Mouse (Mus musculus): ENCODE data around the gene Olfr920.
A peak's percentile ranks its signal among the peaks of the same experiment; 100 is the strongest.

The Olfr920 gene

GRCm38 (mm10) chr9:38751999-38752398 is at the start of gene Olfr920:
TSS of gene Olfr920 (plus strand) at chr9:38752299.
- DNase-seq (ENCODE audit: low spot score in 2 of 2): no peak

- peak; percentile 60 to 61 for DNase-seq (ENCODE audit: low spot score in 2 of 2)
Measured at GRCm38 (mm10) chr9:38718102-38718501, 34.0 kb upstream of the Olfr920 start, which contains the start of gene Vwa5a. TSS of gene Vwa5a (plus strand) at chr9:38718268.

DNA sequence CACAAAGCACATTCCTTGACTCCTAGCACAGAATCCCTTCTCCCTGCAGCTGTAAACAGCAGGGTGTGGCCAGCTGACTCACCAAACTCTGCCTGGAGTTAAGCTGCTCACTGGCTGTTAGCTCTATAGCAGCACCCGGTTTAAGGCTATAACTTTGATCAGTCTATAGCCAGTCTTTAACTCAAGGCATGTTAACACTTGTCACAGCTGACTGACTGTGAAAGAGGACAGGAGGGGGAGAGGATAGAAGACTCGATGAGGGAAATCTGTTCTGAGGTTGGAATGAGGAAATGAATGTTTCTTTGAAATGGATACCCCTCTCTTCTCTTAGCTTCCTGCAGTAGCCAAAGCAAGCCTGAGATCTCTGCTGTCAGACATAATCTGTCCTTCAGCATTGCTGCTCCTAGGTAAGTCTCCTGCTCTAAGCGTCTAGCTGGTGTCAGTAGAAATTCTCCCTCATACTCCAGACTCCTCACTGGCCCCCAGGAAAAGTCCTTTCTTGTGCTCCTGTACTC is 33.1 kb upstream of the Olfr920 start:
- DNase-seq (ENCODE audit: low spot score in 2 of 2): peak in 1 of 2 experiments; percentile 4

- no peak for DNase-seq (ENCODE audit: low spot score in 2 of 2)
Measured at GRCm38 (mm10) chr9:38724044-38724443, 28.1 kb upstream of the Olfr920 start.

DNA sequence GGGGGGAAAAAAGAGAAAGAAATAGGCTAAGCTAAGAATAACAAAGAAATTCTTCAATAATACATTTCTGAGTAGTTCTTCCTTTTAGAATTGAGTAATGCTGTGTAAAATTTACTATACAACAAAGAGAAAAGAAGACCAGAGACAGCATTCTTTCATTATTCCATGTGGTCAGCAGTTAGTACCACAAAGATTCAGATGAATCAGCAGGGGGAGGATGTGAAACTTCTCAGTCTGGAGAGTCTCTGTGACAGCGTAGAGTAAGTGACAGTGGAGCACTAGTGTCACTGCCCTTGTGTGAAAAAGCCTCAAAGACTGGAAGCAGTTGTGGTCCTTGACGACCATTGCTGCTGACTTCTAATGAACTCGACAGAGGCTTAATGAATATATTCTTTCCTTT is 23.9 kb upstream of the Olfr920 start:
- DNase-seq (ENCODE audit: low spot score in 2 of 2): no peak

- DNase-seq (ENCODE audit: low spot score in 2 of 2): no peak
Measured at GRCm38 (mm10) chr9:38741408-38741807, 10.7 kb upstream of the Olfr920 start.

- no peak for DNase-seq (ENCODE audit: low spot score in 2 of 2)
Measured at GRCm38 (mm10) chr9:38744619-38745315, 7.3 kb upstream of the Olfr920 start.

- no peak for DNase-seq (ENCODE audit: low spot score in 2 of 2)
Measured at GRCm38 (mm10) chr9:38772768-38773167, 20.7 kb downstream of the Olfr920 start, which contains the start of gene Olfr921. TSS of gene Olfr921 (plus strand) at chr9:38773068.

DNA sequence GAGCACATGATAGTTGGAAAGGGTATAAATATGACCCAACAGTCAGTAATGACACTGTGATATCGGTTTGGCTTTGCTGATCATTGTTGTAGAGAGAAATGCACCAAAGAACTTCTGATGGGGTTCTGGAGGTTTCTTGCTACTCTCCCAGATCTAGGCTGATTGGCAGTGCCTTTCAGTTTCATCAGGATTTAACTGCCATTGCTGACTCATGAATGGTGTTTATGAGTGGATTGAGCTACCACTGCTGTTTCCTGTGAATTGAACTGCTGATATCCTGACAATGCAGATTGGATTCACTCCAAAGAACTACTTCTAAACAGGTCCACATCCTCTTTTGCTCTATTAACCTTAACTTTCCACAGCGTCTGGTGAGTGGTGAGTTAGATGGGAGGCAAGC is 40.6 kb downstream of the Olfr920 start:
- no peak for DNase-seq (ENCODE audit: low spot score in 2 of 2)

DNA sequence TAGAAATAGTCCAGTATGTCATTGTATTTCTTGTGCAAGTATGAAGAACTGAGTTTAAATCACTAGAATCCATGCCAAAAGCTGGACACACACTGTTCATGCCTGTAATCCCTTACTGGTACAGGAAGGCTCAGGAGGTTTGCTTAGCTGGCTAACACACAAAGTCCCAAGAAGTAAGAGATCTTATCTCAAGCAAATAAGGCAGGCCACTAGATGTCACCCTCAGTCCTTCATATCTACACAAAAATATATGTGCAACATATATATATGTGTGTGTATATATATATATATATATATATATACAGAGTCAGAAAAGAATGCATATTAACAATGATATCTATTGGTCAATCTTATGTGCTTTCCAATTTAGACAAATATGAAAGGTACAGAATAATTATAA is 53.6 kb downstream of the Olfr920 start:
- no peak for DNase-seq (ENCODE audit: low spot score in 2 of 2)

All from heart, adult 9 months (tissue).